Mouse (Mus musculus) cerebellum, adult 9-10 months (tissue): ENCODE measurements at regions not wholly inside any gene's neighbourhood (a gene's known extent, or its start where the extent isn't known, plus 50 kb on each side); places are given as distances from the start of the nearest gene placed in this dataset.

Source experiments
- DNase-seq: peaks from one replicate; pipeline ENCODE4 v3.0.0; 2022

GRCm38 (mm10) chr8:18536059-18536458, 442.0 kb downstream of the Defb40 start:
- DNase-seq: no peak

GRCm38 (mm10) chr8:18528120-18528519, 449.9 kb downstream of the Defb40 start:
- DNase-seq: no peak

- DNase-seq: no peak
These were observed 465.6 kb downstream of the Defb40 start for GRCm38 (mm10) chr8:18512409-18512808.

- no peak for DNase-seq
These were observed 471.7 kb downstream of the Defb40 start for GRCm38 (mm10) chr8:18506158-18507022.

- DNase-seq: no peak
These were observed 487.4 kb downstream of the Defb40 start for GRCm38 (mm10) chr8:18490620-18491019.

GRCm38 (mm10) chr8:18480081-18480480, 498.0 kb downstream of the Defb40 start:
- DNase-seq: no peak

- DNase-seq: no peak
These were observed 499.9 kb downstream of the Defb40 start for GRCm38 (mm10) chr8:18478166-18478565.

- DNase-seq: no peak
These were observed 510.5 kb downstream of the Defb40 start for GRCm38 (mm10) chr8:18467511-18467910.

- no peak for DNase-seq
These were observed 517.4 kb downstream of the Defb40 start for GRCm38 (mm10) chr8:18460609-18461008.

- DNase-seq: no peak
These were observed 520.6 kb downstream of the Defb40 start for GRCm38 (mm10) chr8:18457470-18457869.

GRCm38 (mm10) chr8:18449015-18449414, 529.0 kb downstream of the Defb40 start:
- no peak for DNase-seq

- no peak for DNase-seq
These were observed 535.8 kb downstream of the Defb40 start for GRCm38 (mm10) chr8:18442212-18442611.

GRCm38 (mm10) chr8:18422846-18423245, 555.2 kb downstream of the Defb40 start:
- peak; percentile 4 for DNase-seq

- no peak for DNase-seq
These were observed 565.6 kb downstream of the Defb40 start for GRCm38 (mm10) chr8:18412470-18412869.

- DNase-seq: no peak
These were observed 571.6 kb downstream of the Defb40 start for GRCm38 (mm10) chr8:18406446-18406845.

GRCm38 (mm10) chr8:18388353-18388752, 589.7 kb downstream of the Defb40 start:
- DNase-seq: peak; percentile 5

- DNase-seq: no peak
These were observed 596.4 kb downstream of the Defb40 start for GRCm38 (mm10) chr8:18381615-18382178.

- no peak for DNase-seq
These were observed 629.3 kb downstream of the Defb40 start for GRCm38 (mm10) chr8:18348716-18349115.

- no peak for DNase-seq
These were observed 631.8 kb downstream of the Defb40 start for GRCm38 (mm10) chr8:18346248-18346647.

GRCm38 (mm10) chr8:18345322-18345721, 632.7 kb downstream of the Defb40 start:
- peak; percentile 14 for DNase-seq

- DNase-seq: no peak
These were observed 633.2 kb downstream of the Defb40 start for GRCm38 (mm10) chr8:18344838-18345237.

- no peak for DNase-seq
These were observed 642.5 kb downstream of the Defb40 start for GRCm38 (mm10) chr8:18335576-18335975.

GRCm38 (mm10) chr8:18328521-18328920, 649.5 kb downstream of the Defb40 start:
- DNase-seq: no peak

GRCm38 (mm10) chr8:18316488-18316887, 661.6 kb downstream of the Defb40 start:
- DNase-seq: no peak
